Mouse (Mus musculus): ENCODE measurements around the gene Pde4d.

DNA sequence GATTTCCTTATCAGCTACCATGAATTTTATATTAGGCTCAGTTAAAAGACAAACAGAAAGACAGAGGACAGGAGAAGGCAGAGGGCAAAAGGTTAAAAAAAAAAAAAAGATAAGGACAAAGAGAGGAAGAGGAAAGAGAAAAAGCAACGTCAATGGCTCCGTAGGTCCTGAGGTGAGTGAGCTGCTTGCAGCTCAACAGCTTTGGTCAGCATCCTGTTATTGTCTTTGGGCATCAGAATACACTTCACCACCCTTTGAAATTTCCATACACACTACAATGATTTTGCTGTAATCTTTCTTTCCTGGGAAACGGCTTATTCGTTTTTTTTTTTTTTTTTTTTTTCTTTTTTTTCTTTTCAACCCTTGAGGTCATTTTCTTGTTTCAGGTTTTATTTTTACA, 788.9 kb downstream of the Pde4d start:
- no peak for TF ChIP-seq CTCF (IDR thresholded peaks at IDR 0.05; ENCODE audit: borderline replicate concordance, insufficient read depth, low read depth, low read length)
- no peak for TF ChIP-seq POLR2A (IDR thresholded peaks at IDR 0.05; ENCODE audit: borderline replicate concordance, insufficient read depth, low read length)
